Mouse (Mus musculus) E14TG2a.4 (cell line): ENCODE measurements at regions not wholly inside any gene's neighbourhood (a gene's known extent, or its start where the extent isn't known, plus 50 kb on each side); places are given as distances from the start of the nearest gene placed in this dataset.

Experiments used
- CTCF ChIP-seq: conservative IDR thresholded peaks from 2 replicates; pipeline ENCODE4 v1.5.1; 2014; ENCODE audit warnings: low read length
- NANOG ChIP-seq: IDR thresholded peaks from 2 replicates; pipeline ENCODE4 v1.6.1; 2014; ENCODE audit warnings: borderline replicate concordance, low read length, mixed read lengths

DNA sequence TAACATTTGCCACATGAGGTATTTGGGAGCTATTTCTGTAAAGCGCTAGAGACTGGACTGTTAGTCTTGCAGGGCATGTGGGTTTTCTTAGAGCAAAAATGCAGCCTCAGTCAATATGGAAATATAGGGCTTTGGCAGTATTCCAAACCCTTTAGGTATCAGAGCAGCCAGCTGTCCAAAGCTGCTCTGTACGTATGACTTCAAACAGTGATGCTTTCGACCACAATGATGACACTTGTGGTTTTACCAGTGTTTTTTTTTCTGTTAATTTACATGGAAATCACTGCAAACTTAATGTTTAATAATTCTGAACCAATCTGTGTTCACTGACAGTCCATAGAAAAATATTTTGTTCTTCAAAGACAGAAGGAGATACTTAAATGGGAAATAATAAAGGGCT, 743.0 kb downstream of the Brinp3 start:
- TF ChIP-seq CTCF (no peak), NANOG (no peak)
